Mouse (Mus musculus): ENCODE measurements around the gene Psme4. TPM values are rescaled to one million over a fixed set of nuclear protein-coding genes. Genes with fewer than 3 reads are reported as not detected.

Gene Psme4
- polyA plus RNA-seq (2014; fragmentation: Nextera tagmentation; extraction: Ambion mirVana), result 27.9 and 28.5 TPM in 2 replicates

DNA sequence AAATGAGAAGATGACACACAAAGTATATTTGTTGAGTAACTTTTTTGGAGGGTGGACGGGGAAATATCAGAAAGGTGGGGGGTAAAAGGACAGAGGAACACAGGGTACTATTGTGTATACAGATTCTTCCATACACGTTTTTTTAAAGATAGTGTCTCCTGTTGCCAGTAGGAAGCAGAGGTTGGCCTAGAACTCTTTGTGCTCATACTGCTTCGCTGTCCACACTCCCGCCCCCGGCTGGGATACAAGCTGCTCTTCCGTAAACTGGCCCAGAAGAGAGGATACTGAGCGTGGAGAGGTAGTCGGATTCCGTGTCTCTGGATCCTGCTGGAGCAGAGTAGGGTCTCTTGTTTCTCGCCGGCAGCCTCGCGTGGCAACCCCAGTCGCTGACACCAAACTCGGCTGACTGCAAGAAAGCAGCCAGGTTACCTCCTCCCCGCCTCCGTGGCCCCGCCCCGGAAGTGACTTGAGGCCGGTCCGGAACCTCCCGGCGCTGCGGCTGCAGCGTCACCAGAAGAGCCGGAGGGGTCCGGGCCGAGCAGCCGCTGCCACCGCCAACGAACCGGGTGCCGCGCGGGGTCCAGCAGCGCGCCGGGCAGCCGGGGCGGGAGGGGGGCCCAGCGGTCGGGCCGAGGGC lies at the start of gene Psme4:
Gene Psme4 (plus strand): TSS at position 460 of the 637 bp plus-strand sequence.
- WGBS, result under 1% methylated on average over 26 of the region's 43 CpGs
- H3K9ac ChIP-seq (ENCODE audit: low read depth, low read length), result peak within 1 kb of the TSS; percentile 90
- H3K4me2 ChIP-seq (ENCODE audit: low read depth, low read length), result peak within 1 kb of the TSS; percentile 81
- H3K27me3 ChIP-seq (replicated peaks; ENCODE audit: control insufficient read depth, insufficient read depth, low read length), result no peaks in the 10 kb centered on the region
- no peaks in the 10 kb centered on the region for H3K9me3 ChIP-seq (ENCODE audit: control insufficient read depth, low read length)
- ATAC-seq (ENCODE audit: low read depth) (peak; percentile 98), DNase-seq (ENCODE audit: low spot score) (peak; percentile 98)
- H3K36me3 ChIP-seq (ENCODE audit: control insufficient read depth, insufficient read depth, low read length), result no peaks in the 10 kb centered on the region
- H3K27ac ChIP-seq (replicated peaks; ENCODE audit: low read depth, low read length), result peak within 1 kb of the TSS; percentile 88
- peak within 1 kb of the TSS; percentile 94 for H3K4me3 ChIP-seq (ENCODE audit: low read depth, low read length)
- H3K4me1 ChIP-seq (ENCODE audit: control insufficient read depth, insufficient read depth, low read length), result peaks cover 5% of the 10 kb centered on the region

DNA sequence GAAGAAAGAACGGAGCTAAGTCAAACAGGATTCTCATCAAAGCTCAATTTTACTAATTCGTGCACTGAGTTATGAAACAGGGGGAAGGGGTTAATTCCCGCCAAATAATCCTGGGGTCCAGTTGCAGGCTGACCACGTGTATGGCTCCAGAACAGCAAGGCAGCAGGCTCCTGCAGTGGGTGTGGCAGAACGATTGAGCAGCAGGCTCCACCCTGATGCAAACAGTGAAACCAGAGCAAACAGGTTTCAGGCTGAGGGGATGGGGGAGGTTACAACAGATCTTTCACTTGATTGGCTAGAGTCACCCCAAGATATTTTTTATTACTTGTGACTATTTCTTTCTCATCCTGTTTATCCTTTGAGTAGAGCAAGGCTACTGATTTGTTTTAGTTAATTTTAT lies 48.1 kb upstream of the Psme4 start:
- Histone ChIP-seq H3K4me2 (ENCODE audit: low read depth, low read length) (no peak overlapping the region), H3K4me1 (ENCODE audit: control insufficient read depth, insufficient read depth, low read length) (no peaks in the 10 kb centered on the region), H3K27me3 (replicated peaks; ENCODE audit: control insufficient read depth, insufficient read depth, low read length) (no peaks in the 10 kb centered on the region), H3K9me3 (ENCODE audit: control insufficient read depth, low read length) (no peaks in the 10 kb centered on the region), H3K9ac (ENCODE audit: low read depth, low read length) (no peak overlapping the region), H3K4me3 (ENCODE audit: low read depth, low read length) (no peak overlapping the region), H3K27ac (replicated peaks; ENCODE audit: low read depth, low read length) (no peak overlapping the region), H3K36me3 (ENCODE audit: control insufficient read depth, insufficient read depth, low read length) (no peaks in the 10 kb centered on the region)
- ATAC-seq (ENCODE audit: low read depth) (no peak), DNase-seq (ENCODE audit: low spot score) (no peak)
- WGBS, result 47% methylated on average over 5 of the region's 5 CpGs

DNA sequence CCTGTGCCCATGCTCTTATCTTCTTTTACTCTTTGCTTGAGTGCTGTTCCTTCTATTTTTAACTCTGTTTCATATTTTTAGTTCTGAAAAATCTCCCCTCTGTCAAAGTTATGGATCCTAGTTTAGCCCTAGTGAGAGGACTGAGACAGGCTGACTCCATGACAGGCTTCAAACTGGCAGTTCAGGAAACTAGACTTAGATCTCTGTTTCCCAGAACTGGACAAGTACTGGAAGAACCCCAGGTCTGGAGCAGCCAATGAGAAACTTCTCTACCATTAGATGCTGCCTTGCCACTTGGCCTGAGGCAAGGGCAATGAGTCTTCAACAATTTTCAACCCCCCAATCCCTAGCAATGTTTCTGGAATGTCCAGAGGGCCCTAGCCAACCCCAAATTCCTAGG lies 40.8 kb upstream of the Psme4 start:
- H3K36me3 ChIP-seq (ENCODE audit: control insufficient read depth, insufficient read depth, low read length), result no peaks in the 10 kb centered on the region

DNA sequence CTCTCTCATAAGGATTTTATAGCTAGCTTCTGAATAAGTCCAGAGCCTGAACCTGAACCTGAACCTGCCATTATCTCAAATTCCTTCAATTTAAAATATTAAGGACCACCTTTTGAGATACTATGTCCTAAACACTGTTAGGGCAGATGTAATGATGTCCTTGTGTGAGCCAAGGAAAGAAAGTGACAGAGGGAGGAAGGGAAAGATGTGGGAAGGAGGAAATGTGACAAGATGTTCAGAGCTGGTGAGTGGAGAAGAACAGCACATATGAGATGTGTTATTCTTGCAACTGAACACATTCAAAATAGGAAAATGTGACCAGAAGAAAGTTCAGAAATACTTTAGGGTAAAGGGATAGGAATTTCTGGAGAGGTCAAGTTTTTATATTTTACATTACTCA lies 38.1 kb upstream of the Psme4 start:
- Histone ChIP-seq H3K4me3 (ENCODE audit: low read depth, low read length) (no peak overlapping the region), H3K27ac (replicated peaks; ENCODE audit: low read depth, low read length) (no peak overlapping the region), H3K4me1 (ENCODE audit: control insufficient read depth, insufficient read depth, low read length) (no peaks in the 10 kb centered on the region), H3K27me3 (replicated peaks; ENCODE audit: control insufficient read depth, insufficient read depth, low read length) (no peaks in the 10 kb centered on the region), H3K9me3 (ENCODE audit: control insufficient read depth, low read length) (no peaks in the 10 kb centered on the region), H3K4me2 (ENCODE audit: low read depth, low read length) (no peak overlapping the region), H3K36me3 (ENCODE audit: control insufficient read depth, insufficient read depth, low read length) (no peaks in the 10 kb centered on the region), H3K9ac (ENCODE audit: low read depth, low read length) (no peak overlapping the region)
- DNase-seq (ENCODE audit: low spot score) (no peak), ATAC-seq (ENCODE audit: low read depth) (no peak)

More for the DNA sequence above, 40.8 kb upstream of the Psme4 start:
- Histone ChIP-seq H3K9me3 (ENCODE audit: control insufficient read depth, low read length) (no peaks in the 10 kb centered on the region), H3K9ac (ENCODE audit: low read depth, low read length) (no peak overlapping the region), H3K4me1 (ENCODE audit: control insufficient read depth, insufficient read depth, low read length) (no peaks in the 10 kb centered on the region), H3K4me3 (ENCODE audit: low read depth, low read length) (no peak overlapping the region), H3K27ac (replicated peaks; ENCODE audit: low read depth, low read length) (no peak overlapping the region), H3K4me2 (ENCODE audit: low read depth, low read length) (no peak overlapping the region), H3K27me3 (replicated peaks; ENCODE audit: control insufficient read depth, insufficient read depth, low read length) (no peaks in the 10 kb centered on the region)
- ATAC-seq (ENCODE audit: low read depth), result no peak
- no peak for DNase-seq (ENCODE audit: low spot score)

DNA sequence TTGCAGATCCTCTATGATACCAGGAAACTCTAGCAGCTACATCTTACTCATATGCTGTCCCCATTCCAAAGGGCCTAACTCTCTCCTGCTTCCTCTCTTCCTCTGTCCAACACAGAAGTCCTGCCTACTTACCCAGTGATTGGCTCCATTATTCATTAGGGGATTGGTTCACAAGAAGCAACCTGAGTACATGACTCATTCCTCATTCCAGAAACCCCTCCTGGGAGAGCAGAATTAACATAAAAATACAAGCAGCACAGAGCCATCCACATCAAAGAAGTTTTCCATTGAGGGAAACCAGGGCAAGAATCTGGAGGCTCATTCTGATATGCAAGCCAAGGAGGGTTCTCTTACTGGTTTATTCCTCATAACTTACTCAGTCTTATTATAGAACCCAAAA lies 27.5 kb upstream of the Psme4 start:
- H3K4me3 ChIP-seq (ENCODE audit: low read depth, low read length), result no peak overlapping the region
- H3K27ac ChIP-seq (replicated peaks; ENCODE audit: low read depth, low read length), result no peak overlapping the region
- ATAC-seq (ENCODE audit: low read depth) (no peak), DNase-seq (ENCODE audit: low spot score) (peak; percentile 12)
- H3K27me3 ChIP-seq (replicated peaks; ENCODE audit: control insufficient read depth, insufficient read depth, low read length), result no peaks in the 10 kb centered on the region
- no peaks in the 10 kb centered on the region for H3K4me1 ChIP-seq (ENCODE audit: control insufficient read depth, insufficient read depth, low read length)
- H3K4me2 ChIP-seq (ENCODE audit: low read depth, low read length), result no peak overlapping the region
- no peaks in the 10 kb centered on the region for H3K36me3 ChIP-seq (ENCODE audit: control insufficient read depth, insufficient read depth, low read length)
- no peak overlapping the region for H3K9ac ChIP-seq (ENCODE audit: low read depth, low read length)
- H3K9me3 ChIP-seq (ENCODE audit: control insufficient read depth, low read length), result no peaks in the 10 kb centered on the region

DNA sequence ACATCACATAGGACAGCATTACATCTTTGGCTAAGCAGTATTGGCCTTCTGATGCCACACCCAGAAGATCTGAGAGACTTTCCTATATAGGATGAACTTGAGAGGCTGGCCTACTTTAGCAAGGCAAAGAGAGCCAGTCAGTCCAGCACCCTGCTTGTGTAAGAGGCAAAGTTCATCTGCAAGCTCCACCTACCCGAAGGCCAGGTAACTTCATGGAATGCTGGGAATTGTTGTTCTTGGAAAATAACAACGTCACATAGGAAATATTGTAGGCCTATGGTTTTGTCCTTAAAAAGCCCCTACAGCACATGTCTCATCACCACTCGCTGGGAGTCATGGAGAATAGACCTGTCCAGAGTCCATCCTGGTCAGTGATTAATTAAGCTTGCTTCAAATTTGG lies 22.6 kb upstream of the Psme4 start:
- Histone ChIP-seq H3K36me3 (ENCODE audit: control insufficient read depth, insufficient read depth, low read length) (no peaks in the 10 kb centered on the region), H3K4me2 (ENCODE audit: low read depth, low read length) (no peak overlapping the region), H3K27me3 (replicated peaks; ENCODE audit: control insufficient read depth, insufficient read depth, low read length) (no peaks in the 10 kb centered on the region), H3K9me3 (ENCODE audit: control insufficient read depth, low read length) (no peaks in the 10 kb centered on the region), H3K4me3 (ENCODE audit: low read depth, low read length) (no peak overlapping the region), H3K4me1 (ENCODE audit: control insufficient read depth, insufficient read depth, low read length) (no peaks in the 10 kb centered on the region), H3K27ac (replicated peaks; ENCODE audit: low read depth, low read length) (no peak overlapping the region), H3K9ac (ENCODE audit: low read depth, low read length) (no peak overlapping the region)
- DNase-seq (ENCODE audit: low spot score) (no peak), ATAC-seq (ENCODE audit: low read depth) (no peak)
- 84% methylated on average over 3 of the region's 3 CpGs for WGBS

DNA sequence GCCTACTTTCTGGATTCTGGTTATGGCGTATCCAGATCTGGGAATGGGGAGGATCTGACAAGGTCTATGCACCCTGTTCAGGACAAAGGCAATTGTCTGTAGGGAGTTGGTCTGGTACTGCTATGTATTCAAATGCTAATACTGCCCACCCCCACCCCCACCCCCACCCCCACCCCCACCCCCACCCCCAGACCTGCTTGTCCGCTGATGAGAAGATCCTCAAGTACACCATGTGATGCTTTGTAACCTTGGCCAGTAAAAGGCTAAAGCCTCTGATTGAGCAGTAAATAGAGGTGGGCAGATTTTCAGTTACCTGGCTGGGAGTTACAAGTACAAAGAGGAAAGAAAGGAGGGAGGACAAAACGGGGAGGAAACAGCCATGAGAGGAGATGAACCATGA lies 21.9 kb upstream of the Psme4 start:
- Histone ChIP-seq H3K4me2 (ENCODE audit: low read depth, low read length) (no peak overlapping the region), H3K27ac (replicated peaks; ENCODE audit: low read depth, low read length) (no peak overlapping the region), H3K27me3 (replicated peaks; ENCODE audit: control insufficient read depth, insufficient read depth, low read length) (no peaks in the 10 kb centered on the region), H3K36me3 (ENCODE audit: control insufficient read depth, insufficient read depth, low read length) (no peaks in the 10 kb centered on the region), H3K9ac (ENCODE audit: low read depth, low read length) (no peak overlapping the region), H3K9me3 (ENCODE audit: control insufficient read depth, low read length) (no peaks in the 10 kb centered on the region), H3K4me1 (ENCODE audit: control insufficient read depth, insufficient read depth, low read length) (no peaks in the 10 kb centered on the region), H3K4me3 (ENCODE audit: low read depth, low read length) (no peak overlapping the region)
- ATAC-seq (ENCODE audit: low read depth), result no peak
- WGBS, result 50% methylated on average over 3 of the region's 3 CpGs
- no peak for DNase-seq (ENCODE audit: low spot score)

DNA sequence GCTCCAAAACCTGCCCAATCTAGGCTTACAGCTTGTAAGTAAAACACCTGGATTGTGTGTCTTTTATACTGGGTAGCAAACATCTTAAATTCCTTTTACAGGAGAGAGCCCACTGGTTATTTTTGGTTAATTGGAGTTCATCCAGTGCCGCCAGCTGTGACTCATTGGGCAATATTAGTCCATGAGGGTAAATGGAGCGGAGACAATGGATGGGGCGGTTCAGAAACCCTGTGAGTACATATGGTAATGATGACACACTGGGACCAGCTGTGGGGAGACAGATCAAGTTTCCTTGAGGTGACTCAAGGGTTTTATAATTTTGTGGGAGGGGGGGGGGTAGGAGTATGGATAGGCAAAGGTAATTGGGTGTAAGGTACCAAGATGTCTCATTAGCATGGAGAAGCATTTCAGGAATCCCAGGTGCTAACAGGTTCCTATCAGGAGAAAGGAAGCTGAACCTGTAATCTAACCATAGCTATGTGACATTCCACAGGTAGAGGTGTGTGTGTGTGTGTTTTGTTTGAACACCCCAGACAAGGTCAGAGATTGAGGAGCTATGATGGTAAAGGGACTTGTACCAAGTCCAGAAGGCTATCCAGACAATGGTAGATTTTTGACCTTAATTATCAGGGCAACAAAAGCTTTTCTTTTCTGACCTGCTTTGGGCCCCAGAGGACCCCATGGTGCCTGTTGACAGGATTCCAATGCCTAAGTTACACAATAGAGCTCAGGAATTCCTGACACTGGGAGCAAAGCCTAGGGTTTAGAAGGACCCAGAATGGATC lies 21.3 kb upstream of the Psme4 start:
- 0 out of 2 replicates have a peak, but pooled peaks cover under 1% of the 10 kb centered on the region for H3K4me1 ChIP-seq (ENCODE audit: control insufficient read depth, insufficient read depth, low read length)
- peak; percentile 92 for ATAC-seq (ENCODE audit: low read depth)

DNA sequence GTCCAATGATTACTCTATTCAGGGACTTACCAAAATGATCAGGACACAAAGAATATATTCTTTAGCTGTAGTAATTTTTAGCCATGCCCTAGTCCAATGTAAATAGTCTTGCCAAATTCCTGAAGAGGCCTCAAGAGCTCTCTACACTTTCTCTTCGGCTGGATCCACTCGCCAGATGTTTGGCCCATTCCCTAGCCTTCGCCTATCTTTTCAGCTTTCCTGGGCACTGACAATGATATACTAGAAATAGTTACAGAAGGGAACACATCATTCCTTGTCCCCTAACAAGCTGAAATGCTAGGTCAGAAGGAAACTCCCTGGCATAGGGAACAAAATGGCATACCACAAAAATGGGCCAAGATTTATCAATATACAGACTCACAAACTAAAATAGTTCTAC lies 18.6 kb upstream of the Psme4 start:
- Histone ChIP-seq H3K4me3 (ENCODE audit: low read depth, low read length) (no peak overlapping the region), H3K4me1 (ENCODE audit: control insufficient read depth, insufficient read depth, low read length) (0 out of 2 replicates have a peak, but pooled peaks cover 3% of the 10 kb centered on the region), H3K36me3 (ENCODE audit: control insufficient read depth, insufficient read depth, low read length) (no peaks in the 10 kb centered on the region), H3K4me2 (ENCODE audit: low read depth, low read length) (no peak overlapping the region), H3K9me3 (ENCODE audit: control insufficient read depth, low read length) (no peaks in the 10 kb centered on the region), H3K9ac (ENCODE audit: low read depth, low read length) (no peak overlapping the region), H3K27ac (replicated peaks; ENCODE audit: low read depth, low read length) (no peak overlapping the region), H3K27me3 (replicated peaks; ENCODE audit: control insufficient read depth, insufficient read depth, low read length) (peaks cover 9% of the 10 kb centered on the region; the same call in 1 of the 2 replicates)
- ATAC-seq (ENCODE audit: low read depth) (no peak), DNase-seq (ENCODE audit: low spot score) (no peak)
- 51% methylated on average over 3 of the region's 3 CpGs for WGBS

More for the DNA sequence above, 21.3 kb upstream of the Psme4 start:
- Histone ChIP-seq H3K4me3 (ENCODE audit: low read depth, low read length) (no peak overlapping the region), H3K9me3 (ENCODE audit: control insufficient read depth, low read length) (no peaks in the 10 kb centered on the region), H3K36me3 (ENCODE audit: control insufficient read depth, insufficient read depth, low read length) (no peaks in the 10 kb centered on the region), H3K4me2 (ENCODE audit: low read depth, low read length) (no peak overlapping the region), H3K27ac (replicated peaks; ENCODE audit: low read depth, low read length) (no peak overlapping the region), H3K27me3 (replicated peaks; ENCODE audit: control insufficient read depth, insufficient read depth, low read length) (0 out of 2 replicates have a peak, but pooled peaks cover 1% of the 10 kb centered on the region), H3K9ac (ENCODE audit: low read depth, low read length) (no peak overlapping the region)
- 35% methylated on average over 3 of the region's 3 CpGs for WGBS
- peak; percentile 63 for DNase-seq (ENCODE audit: low spot score)
